Mouse (Mus musculus) hindbrain, embryonic 15.5 days (tissue): ENCODE data around the gene Btn2a2. TPM values are rescaled to one million over a fixed set of nuclear protein-coding genes. Genes with fewer than 3 reads are reported as not detected.
A peak's percentile ranks its signal among the peaks of the same experiment; 100 is the strongest.

Experiments
- ATAC-seq: fragments of 200-750 bp; cut with Nextera tagmentation; 2 replicates; pipeline ENCODE4 v1.8.0; 2017; ENCODE audit warnings: low read depth, moderate number of reproducible peaks, moderate TSS enrichment; ENCODE audit not compliant: low FRiP score
- H3K27ac ChIP-seq: fragments of 300-500 bp; sonication (generic); replicated peaks from 2 replicates; pipeline ENCODE4 v1.5.1; 2015; ENCODE audit warnings: mild to moderate bottlenecking, inconsistent platforms
- H3K27me3 ChIP-seq: fragments of 300-500 bp; sonication (generic); 2 replicates; pipeline ENCODE4 v1.6.1; 2015; ENCODE audit warnings: control low read depth, inconsistent platforms
- H3K36me3 ChIP-seq: fragments of 300-500 bp; sonication (generic); 2 replicates; pipeline ENCODE4 v1.6.1; 2015; ENCODE audit warnings: control low read depth, inconsistent platforms
- H3K4me1 ChIP-seq: fragments of 300-500 bp; sonication (generic); replicated peaks from 2 replicates; pipeline ENCODE4 v1.6.1; 2015; ENCODE audit warnings: control low read depth, inconsistent platforms
- H3K4me2 ChIP-seq: fragments of 300-500 bp; sonication (generic); 2 replicates; pipeline ENCODE4 v1.6.1; 2015; ENCODE audit warnings: moderate library complexity, mild to moderate bottlenecking, inconsistent platforms
- H3K4me3 ChIP-seq: fragments of 300-500 bp; sonication (generic); 2 replicates; pipeline ENCODE4 v1.5.1; 2015; ENCODE audit warnings: mild to moderate bottlenecking, inconsistent platforms
- H3K9ac ChIP-seq: fragments of 300-500 bp; sonication (generic); 2 replicates; pipeline ENCODE4 v1.6.1; 2015; ENCODE audit warnings: inconsistent platforms
- H3K9me3 ChIP-seq: fragments of 300-500 bp; sonication (generic); 2 replicates; pipeline ENCODE4 v1.6.1; 2016; ENCODE audit warnings: control low read depth, inconsistent platforms
- WGBS: fragments of 180-500 bp; shearing (Covaris S2); methylation state at CpG from one replicate; pipeline ENCODE4 v1.1.7; 2015; 5-methylcytosine and 5-hydroxymethylcytosine counted together
- polyA plus RNA-seq: library from polyadenylated mRNA; unstranded; fragments of >200 nt; fragmentation: Nextera tagmentation; extraction: Ambion mirVana; gene quantifications from 2 replicates; pipeline ENCODE4 v1.2.1, GENCODE M21; 2015

Gene Btn2a2
- polyA plus RNA-seq, 1 experiment from 2014 or later: 0.06 TPM

DNA sequence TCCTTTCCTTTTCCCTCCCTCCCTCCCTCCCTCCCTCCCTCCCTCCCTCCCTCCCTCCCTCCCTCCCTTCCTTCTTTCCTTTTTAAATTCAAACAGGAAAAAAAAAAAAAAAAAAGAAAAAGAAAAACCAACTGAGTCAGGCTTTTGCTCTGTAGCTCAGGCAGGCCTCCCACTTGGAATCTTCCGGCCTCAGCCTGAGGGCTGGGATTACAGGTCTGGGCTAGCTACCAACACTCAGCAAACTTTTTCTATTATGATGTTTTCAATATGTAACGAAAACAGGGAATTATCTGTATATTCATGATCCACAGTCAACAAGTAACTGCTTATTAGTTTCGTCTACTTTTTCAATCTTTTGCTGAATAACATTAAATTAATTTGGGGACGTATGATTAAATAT lies 14.3 kb upstream of the Btn2a2 start:
- no peaks in the 10 kb centered on the region for H3K36me3 ChIP-seq
- peaks cover 19% of the 10 kb centered on the region; the same call in 1 of the 2 replicates for H3K4me1 ChIP-seq
- peaks cover 18% of the 10 kb centered on the region for H3K27me3 ChIP-seq
- no peak overlapping the region for H3K4me3 ChIP-seq
- no peak overlapping the region for H3K9ac ChIP-seq
- H3K9me3 ChIP-seq: no peaks in the 10 kb centered on the region
- WGBS: 41% methylated on average over 4 of the region's 4 CpGs
- H3K27ac ChIP-seq: no peak overlapping the region
- no peak overlapping the region for H3K4me2 ChIP-seq
- no peak for ATAC-seq

DNA sequence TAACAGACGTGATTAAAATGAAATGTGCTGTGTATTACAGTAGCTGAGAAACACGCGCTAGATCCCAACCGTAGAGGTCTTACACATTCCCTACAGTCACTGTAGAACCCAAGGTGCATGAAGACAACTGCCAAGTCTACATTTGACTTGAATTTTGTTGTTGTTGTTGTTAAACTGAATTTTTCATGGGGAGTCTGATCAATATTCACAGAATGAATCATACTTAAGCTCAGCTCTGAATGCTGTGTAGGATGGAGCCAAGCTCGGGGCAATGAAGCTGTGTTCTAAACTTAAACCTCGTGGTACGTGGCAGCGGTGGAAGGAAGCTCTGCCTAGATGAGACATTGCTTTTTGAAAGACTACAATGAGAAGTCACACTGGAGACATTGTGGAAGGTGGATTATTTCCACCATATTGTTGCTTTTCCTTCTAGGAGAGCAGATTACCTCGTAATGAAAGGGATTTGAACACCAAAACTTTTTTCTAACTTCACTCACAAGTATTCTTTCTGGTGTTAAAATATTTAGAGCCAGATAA lies 13.4 kb upstream of the Btn2a2 start:
- Histone ChIP-seq H3K4me1 (peaks cover 17% of the 10 kb centered on the region; the same call in 1 of the 2 replicates), H3K4me3 (no peak overlapping the region), H3K36me3 (no peaks in the 10 kb centered on the region), H3K4me2 (peak overlapping the region; percentile 11; the same call in 1 of the 2 replicates), H3K27me3 (peaks cover 18% of the 10 kb centered on the region), H3K27ac (no peak overlapping the region), H3K9ac (no peak overlapping the region), H3K9me3 (no peaks in the 10 kb centered on the region)
- no peak for ATAC-seq
- WGBS: 34% methylated on average over 9 of the region's 9 CpGs

DNA sequence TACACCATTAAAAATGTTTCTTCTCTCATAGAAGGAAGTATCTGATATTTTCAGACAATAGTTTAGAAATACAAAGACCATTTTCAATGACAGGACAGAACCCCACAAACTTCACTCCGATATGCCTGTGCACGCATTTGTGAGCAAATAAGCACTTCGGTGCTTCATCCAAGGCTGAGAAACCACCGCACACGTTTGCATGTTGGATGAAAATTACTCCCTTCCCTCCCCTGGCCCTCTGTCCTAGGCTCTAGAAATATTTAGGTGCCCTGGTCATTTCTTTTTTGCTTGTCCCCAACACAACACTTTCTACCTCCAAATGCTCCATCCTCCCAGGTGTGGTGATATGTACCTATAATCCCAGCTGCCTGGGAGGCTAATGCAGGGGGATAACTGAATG lies 12.9 kb upstream of the Btn2a2 start:
- WGBS: 33% methylated on average over 5 of the region's 5 CpGs
- no peak overlapping the region for H3K9ac ChIP-seq
- H3K27me3 ChIP-seq: peaks cover 21% of the 10 kb centered on the region
- no peaks in the 10 kb centered on the region for H3K36me3 ChIP-seq
- peak overlapping the region; percentile 11; the same call in 1 of the 2 replicates for H3K4me2 ChIP-seq
- H3K4me1 ChIP-seq: peaks cover 17% of the 10 kb centered on the region; the same call in 1 of the 2 replicates
- ATAC-seq: no peak
- H3K9me3 ChIP-seq: no peaks in the 10 kb centered on the region
- no peak overlapping the region for H3K4me3 ChIP-seq
- H3K27ac ChIP-seq: no peak overlapping the region

DNA sequence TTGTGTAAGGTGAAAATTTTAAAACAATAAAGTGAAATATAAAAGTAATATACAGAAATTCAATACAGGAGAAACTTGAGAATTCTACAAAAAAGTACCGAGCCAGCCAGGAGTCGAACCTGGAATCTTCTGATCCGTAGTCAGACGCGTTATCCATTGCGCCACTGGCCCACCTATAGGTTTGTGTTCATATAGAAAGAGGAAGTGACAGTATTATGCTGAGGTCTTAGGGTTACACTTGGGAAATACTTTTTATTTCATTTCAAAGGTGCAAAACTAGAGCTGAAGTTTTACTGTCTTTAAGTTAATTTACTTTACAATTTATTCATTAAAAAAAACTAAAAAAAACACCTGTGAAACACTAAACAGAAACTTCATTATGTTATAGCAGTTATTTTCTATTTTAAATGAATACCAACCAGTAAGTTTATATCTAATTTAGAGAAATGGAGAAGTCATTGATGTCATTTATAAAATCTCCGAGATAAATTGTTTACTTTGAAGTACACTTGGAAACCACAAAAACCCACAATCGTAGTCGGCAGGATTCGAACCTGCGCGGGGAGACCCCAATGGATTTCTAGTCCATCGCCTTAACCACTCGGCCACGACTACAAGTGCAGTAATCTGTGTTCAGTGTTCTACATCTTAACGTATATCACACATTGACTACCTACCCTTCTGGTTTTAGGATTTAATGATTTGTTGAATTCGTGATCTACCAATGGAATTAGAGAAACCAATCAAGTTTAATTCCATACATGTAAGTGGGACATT lies 12.0 kb upstream of the Btn2a2 start:
- H3K4me2 ChIP-seq: 0 out of 2 replicates have a peak overlapping the region, but pooled peaks have one; percentile 2
- no peaks in the 10 kb centered on the region for H3K9me3 ChIP-seq
- H3K9ac ChIP-seq: no peak overlapping the region
- H3K27me3 ChIP-seq: peaks cover 21% of the 10 kb centered on the region
- no peak overlapping the region for H3K27ac ChIP-seq
- peaks cover 12% of the 10 kb centered on the region; the same call in 1 of the 2 replicates for H3K4me1 ChIP-seq
- no peak overlapping the region for H3K4me3 ChIP-seq
- H3K36me3 ChIP-seq: no peaks in the 10 kb centered on the region
- 3% methylated on average over 17 of the region's 17 CpGs for WGBS
- peak; percentile 61; the same call in 1 of the 2 replicates for ATAC-seq

DNA sequence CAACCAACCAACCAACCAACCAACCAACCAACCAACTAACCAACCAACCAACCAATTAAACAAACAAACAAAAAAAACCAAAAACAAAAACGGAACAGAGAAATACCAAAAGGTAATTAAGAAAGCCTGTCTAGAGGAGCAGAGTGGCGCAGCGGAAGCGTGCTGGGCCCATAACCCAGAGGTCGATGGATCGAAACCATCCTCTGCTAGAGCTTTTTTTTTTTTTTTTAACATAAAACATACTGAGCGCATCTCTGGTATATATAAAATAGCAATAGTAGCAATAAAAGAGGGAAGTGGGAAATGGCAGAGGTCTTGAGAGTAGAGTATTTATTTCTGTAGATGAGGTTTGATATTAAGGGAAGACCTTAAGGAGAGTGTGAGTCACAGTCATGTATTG lies 11.3 kb upstream of the Btn2a2 start:
- no peak overlapping the region for H3K4me3 ChIP-seq
- no peak overlapping the region for H3K27ac ChIP-seq
- WGBS: 6% methylated on average over 7 of the region's 7 CpGs
- H3K9ac ChIP-seq: no peak overlapping the region
- H3K4me2 ChIP-seq: no peak overlapping the region
- peaks cover 21% of the 10 kb centered on the region for H3K27me3 ChIP-seq
- H3K36me3 ChIP-seq: no peaks in the 10 kb centered on the region
- H3K4me1 ChIP-seq: peaks cover 8% of the 10 kb centered on the region; the same call in 1 of the 2 replicates
- ATAC-seq: no peak
- H3K9me3 ChIP-seq: no peaks in the 10 kb centered on the region

DNA sequence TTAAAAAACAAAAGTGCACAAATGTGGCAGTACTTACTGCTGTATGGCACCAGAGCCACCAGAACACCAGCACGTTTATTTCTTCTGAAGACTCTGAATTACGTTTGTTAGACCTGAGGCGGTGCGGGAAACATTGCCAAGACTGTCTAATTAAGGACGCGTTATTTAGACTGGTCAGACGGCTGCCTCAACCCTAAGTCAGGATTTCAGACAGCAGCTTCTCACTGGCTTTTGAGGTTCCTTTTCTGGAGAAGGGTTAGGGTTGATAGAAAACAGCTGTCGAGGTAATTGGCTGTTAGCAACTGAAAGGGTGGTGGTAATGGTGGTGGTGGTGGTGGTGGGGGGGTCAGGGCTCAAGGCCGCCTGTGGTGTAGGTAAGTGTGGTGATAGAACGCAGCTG lies 10.0 kb upstream of the Btn2a2 start:
- Histone ChIP-seq H3K4me2 (peak overlapping the region; percentile 44), H3K27me3 (peaks cover 21% of the 10 kb centered on the region), H3K4me1 (peaks cover 8% of the 10 kb centered on the region; the same call in 1 of the 2 replicates), H3K9me3 (no peaks in the 10 kb centered on the region), H3K27ac (no peak overlapping the region), H3K9ac (no peak overlapping the region), H3K4me3 (peak overlapping the region; percentile 25), H3K36me3 (no peaks in the 10 kb centered on the region)
- 6% methylated on average over 10 of the region's 10 CpGs for WGBS
- no peak for ATAC-seq

DNA sequence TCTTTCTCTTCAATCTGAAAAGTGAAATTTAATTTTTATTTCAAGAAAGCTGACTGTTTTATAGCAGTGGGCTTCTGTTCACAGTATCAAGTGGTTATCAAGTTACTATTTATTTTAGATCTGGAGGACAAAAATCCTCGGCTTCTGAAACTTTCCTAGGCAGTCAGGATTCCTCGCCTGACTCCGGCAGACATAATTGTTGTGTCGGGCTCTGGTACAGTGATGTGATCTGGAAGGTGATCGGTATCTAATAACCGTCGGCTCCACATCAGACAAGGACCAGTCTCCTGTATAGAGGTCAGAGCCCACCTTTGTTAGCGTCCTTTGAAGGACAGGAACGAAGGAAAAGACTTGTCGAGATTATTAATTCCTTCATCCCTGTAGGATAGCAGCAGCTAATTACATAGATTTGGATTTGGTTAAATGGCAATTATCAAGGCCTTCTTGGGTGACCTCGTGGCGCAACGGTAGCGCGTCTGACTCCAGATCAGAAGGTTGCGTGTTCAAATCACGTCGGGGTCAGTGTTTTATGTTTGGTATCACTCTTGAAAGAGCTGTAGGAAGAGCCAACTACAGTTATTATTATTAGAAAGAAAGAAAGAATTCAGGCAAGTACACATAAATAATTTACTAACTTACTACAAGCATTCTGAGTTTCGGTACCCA lies 9.1 kb upstream of the Btn2a2 start:
- WGBS: 6% methylated on average over 19 of the region's 19 CpGs
- H3K4me3 ChIP-seq: peak overlapping the region; percentile 25
- ATAC-seq: no peak

DNA sequence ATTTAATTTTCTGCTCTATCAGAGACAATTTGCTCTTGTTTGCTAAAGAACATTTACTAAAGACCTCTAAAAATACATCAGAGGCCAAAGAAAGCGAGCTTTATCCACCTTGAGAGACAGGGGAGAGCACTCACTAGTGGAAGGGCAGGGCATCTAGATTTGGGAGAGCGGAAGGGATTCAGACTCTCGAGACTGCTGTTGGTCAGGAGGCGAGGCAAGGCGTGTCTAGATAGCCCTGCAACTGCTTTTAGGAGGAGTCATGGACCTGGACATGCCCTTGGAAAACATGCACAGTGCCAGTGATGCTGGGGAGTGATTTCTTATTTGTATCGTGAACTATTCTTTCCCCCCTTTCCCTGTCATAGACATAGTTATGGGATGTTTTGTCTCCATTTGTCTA lies 6.9 kb upstream of the Btn2a2 start:
- peaks cover 18% of the 10 kb centered on the region for H3K27me3 ChIP-seq
- no peak overlapping the region for H3K27ac ChIP-seq
- WGBS: 85% methylated on average over 6 of the region's 6 CpGs
- H3K9me3 ChIP-seq: no peaks in the 10 kb centered on the region
- peaks cover 12% of the 10 kb centered on the region for H3K4me1 ChIP-seq
- H3K9ac ChIP-seq: no peak overlapping the region
- no peak overlapping the region for H3K4me2 ChIP-seq
- H3K36me3 ChIP-seq: no peaks in the 10 kb centered on the region
- no peak for ATAC-seq
- H3K4me3 ChIP-seq: no peak overlapping the region

More for the DNA sequence above, 9.1 kb upstream of the Btn2a2 start:
- peaks cover 8% of the 10 kb centered on the region; the same call in 1 of the 2 replicates for H3K4me1 ChIP-seq
- H3K4me2 ChIP-seq: peak overlapping the region; percentile 44
- no peak overlapping the region for H3K9ac ChIP-seq
- no peaks in the 10 kb centered on the region for H3K9me3 ChIP-seq
- H3K36me3 ChIP-seq: no peaks in the 10 kb centered on the region
- peaks cover 21% of the 10 kb centered on the region for H3K27me3 ChIP-seq
- H3K27ac ChIP-seq: no peak overlapping the region

DNA sequence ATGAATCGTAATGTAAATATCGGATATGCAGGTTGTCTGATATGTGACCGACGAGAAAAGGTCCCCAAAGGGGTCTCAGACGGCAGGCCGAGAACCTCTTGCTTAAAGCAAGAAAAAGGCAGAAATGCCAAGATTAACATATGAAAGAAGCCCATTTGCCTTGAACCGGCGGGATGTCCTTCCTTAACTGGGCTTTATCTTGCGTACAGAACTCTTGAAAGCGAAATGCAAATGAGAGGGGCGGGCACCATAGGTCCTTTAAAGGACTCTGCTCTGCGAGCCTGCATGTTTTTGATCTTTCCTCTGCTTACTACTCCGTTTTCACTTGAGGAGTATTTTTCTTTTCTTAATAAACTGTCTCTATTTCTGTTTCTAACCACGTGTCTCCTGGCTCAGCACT lies 3.3 kb upstream of the Btn2a2 start:
- Histone ChIP-seq H3K4me1 (peaks cover 7% of the 10 kb centered on the region), H3K9ac (no peak overlapping the region), H3K27me3 (peaks cover 2% of the 10 kb centered on the region; the same call in 1 of the 2 replicates), H3K27ac (no peak overlapping the region), H3K4me3 (peak overlapping the region; percentile 21), H3K9me3 (no peaks in the 10 kb centered on the region), H3K4me2 (peak overlapping the region; percentile 48), H3K36me3 (no peaks in the 10 kb centered on the region)
- no peak for ATAC-seq
- 4% methylated on average over 14 of the region's 14 CpGs for WGBS

DNA sequence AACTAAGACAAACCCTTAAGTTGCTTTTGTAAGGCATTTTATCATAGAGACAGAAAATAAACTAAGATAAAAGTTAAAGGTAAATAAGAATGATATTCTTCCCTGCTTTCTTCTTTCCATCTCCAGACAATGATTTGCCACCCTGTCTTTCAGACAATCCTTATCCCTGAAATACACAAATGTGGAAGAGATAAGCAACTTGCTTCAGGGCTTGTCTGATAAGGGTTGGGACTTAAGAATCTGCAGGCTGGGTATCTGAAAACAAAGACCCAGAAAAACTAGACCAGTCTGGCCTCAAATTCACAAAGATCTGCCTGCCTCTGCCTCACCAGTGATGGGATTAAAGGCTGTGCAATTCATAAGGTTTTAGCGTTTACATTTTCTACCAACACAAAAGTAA lies 2.6 kb upstream of the Btn2a2 start:
- H3K27me3 ChIP-seq: no peaks in the 10 kb centered on the region
- no peaks in the 10 kb centered on the region for H3K36me3 ChIP-seq
- peaks cover 7% of the 10 kb centered on the region for H3K4me1 ChIP-seq
- no peaks in the 10 kb centered on the region for H3K9me3 ChIP-seq
- ATAC-seq: no peak
- no peak overlapping the region for H3K27ac ChIP-seq
- no peak overlapping the region for H3K9ac ChIP-seq
- no peak overlapping the region for H3K4me3 ChIP-seq
- WGBS: 15% methylated on average over 1 of the region's 1 CpGs
- no peak overlapping the region for H3K4me2 ChIP-seq

DNA sequence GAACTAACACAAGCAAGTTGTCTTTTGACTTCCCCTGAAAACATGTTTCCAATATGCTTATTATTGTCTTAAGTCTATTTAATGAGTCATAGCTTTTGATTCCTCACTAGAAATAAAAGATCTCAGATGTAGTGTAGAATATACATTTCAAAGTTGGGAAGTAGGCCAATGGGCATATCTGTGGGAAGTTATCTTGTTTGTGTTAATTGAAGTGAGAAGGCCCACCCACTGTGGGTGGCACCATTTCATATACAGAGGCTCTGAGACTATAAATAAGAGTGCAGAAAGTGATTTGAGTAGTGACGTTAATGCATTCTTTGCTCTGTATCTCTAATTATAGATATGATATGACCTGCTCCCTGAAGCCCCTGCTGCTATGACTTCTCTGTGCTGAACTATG lies 2.2 kb upstream of the Btn2a2 start:
- H3K27ac ChIP-seq: no peak overlapping the region
- no peaks in the 10 kb centered on the region for H3K27me3 ChIP-seq
- no peak overlapping the region for H3K9ac ChIP-seq
- H3K36me3 ChIP-seq: no peaks in the 10 kb centered on the region
- H3K9me3 ChIP-seq: no peaks in the 10 kb centered on the region
- ATAC-seq: no peak
- H3K4me3 ChIP-seq: no peak overlapping the region
- whole genome bisulfite sequencing: 60% methylated on average over 1 of the region's 1 CpGs
- peaks cover 7% of the 10 kb centered on the region for H3K4me1 ChIP-seq
- H3K4me2 ChIP-seq: no peak overlapping the region

DNA sequence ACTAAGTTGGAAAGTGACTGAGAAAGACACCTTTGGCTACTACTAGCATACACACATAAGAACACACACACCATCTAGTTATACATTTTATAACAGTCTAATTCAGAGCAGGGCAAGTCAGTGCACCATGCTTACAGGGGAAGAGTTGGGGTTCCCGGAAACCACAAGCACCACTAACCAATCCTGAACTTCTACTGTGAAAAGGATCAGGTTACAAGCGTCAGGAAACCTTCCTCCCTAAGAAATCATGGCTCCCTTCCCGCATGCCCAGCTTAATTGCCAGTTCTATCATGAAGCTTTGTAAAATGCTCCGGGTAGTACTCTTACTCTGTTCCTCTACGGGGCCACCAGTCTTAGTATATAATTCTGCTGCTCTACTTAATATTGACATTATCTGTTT lies 3.4 kb downstream of the Btn2a2 start:
- no peak overlapping the region for H3K4me2 ChIP-seq
- no peak overlapping the region for H3K4me3 ChIP-seq
- no peak overlapping the region for H3K9ac ChIP-seq
- 55% methylated on average over 5 of the region's 5 CpGs for WGBS
- H3K4me1 ChIP-seq: 0 out of 2 replicates have a peak, but pooled peaks cover 2% of the 10 kb centered on the region
- no peaks in the 10 kb centered on the region for H3K36me3 ChIP-seq
- no peaks in the 10 kb centered on the region for H3K9me3 ChIP-seq
- no peaks in the 10 kb centered on the region for H3K27me3 ChIP-seq
- H3K27ac ChIP-seq: no peak overlapping the region
- ATAC-seq: no peak
